Mouse (Mus musculus) midbrain, embryonic 10.5 days (tissue): ENCODE measurements around the gene Rfx4. TPM values are rescaled to one million over a fixed set of nuclear protein-coding genes. Genes with fewer than 3 reads are reported as not detected.
A peak's percentile ranks its signal among the peaks of the same experiment; 100 is the strongest.

Experiments
- DNase-seq: peaks from one replicate; pipeline ENCODE4 v3.0.0-alpha.2; 2017; ENCODE audit warnings: low spot score
- H3K27ac ChIP-seq: fragments of 300-500 bp; sonication (generic); replicated peaks from 2 replicates; pipeline ENCODE4 v1.5.1; 2016; ENCODE audit warnings: mild to moderate bottlenecking
- H3K27me3 ChIP-seq: fragments of 300-500 bp; sonication (generic); 2 replicates; pipeline ENCODE4 v1.6.1; 2016; ENCODE audit warnings: low read depth, mild to moderate bottlenecking; ENCODE audit not compliant: poor library complexity, severe bottlenecking
- H3K36me3 ChIP-seq: fragments of 300-500 bp; sonication (generic); 2 replicates; pipeline ENCODE4 v1.6.1; 2016; ENCODE audit warnings: mild to moderate bottlenecking, moderate library complexity
- H3K4me1 ChIP-seq: fragments of 300-500 bp; sonication (generic); 2 replicates; pipeline ENCODE4 v1.6.1; 2016
- H3K4me3 ChIP-seq: fragments of 300-500 bp; sonication (generic); 2 replicates; pipeline ENCODE4 v1.5.1; 2016; ENCODE audit warnings: mild to moderate bottlenecking, moderate library complexity
- H3K9me3 ChIP-seq: fragments of 300-500 bp; sonication (generic); replicated peaks from 2 replicates; pipeline ENCODE4 v1.6.1; 2016; ENCODE audit warnings: mild to moderate bottlenecking
- WGBS: fragments of 180-500 bp; shearing (Covaris S2); methylation state at CpG from one replicate; pipeline ENCODE4 v1.1.7; 2016; 5-methylcytosine and 5-hydroxymethylcytosine counted together
- polyA plus RNA-seq: library from polyadenylated mRNA; unstranded; fragments of >200 nt; fragmentation: Nextera tagmentation; extraction: Ambion mirVana; gene quantifications from 2 replicates; pipeline ENCODE4 v1.2.1, GENCODE M21; 2016

Gene Rfx4
- polyA plus RNA-seq, 1 experiment from 2014 or later: 61.8 TPM

GRCm38 (mm10) chr10:84896941-84897930, 141.4 kb downstream of the Rfx4 start:
- WGBS: 73% methylated on average over 9 of the region's 9 CpGs
- H3K36me3 ChIP-seq: peaks cover 99% of the 10 kb centered on the region
- peaks cover 30% of the 10 kb centered on the region for H3K4me1 ChIP-seq
- no peak overlapping the region for H3K27ac ChIP-seq
- H3K9me3 ChIP-seq: no peaks in the 10 kb centered on the region
- no peaks in the 10 kb centered on the region for H3K27me3 ChIP-seq
- H3K4me3 ChIP-seq: no peak overlapping the region
- DNase-seq: no peak

GRCm38 (mm10) chr10:84898144-84898979, 142.5 kb downstream of the Rfx4 start:
- Histone ChIP-seq H3K4me1 (peaks cover 41% of the 10 kb centered on the region), H3K4me3 (no peak overlapping the region), H3K36me3 (peaks cover 100% of the 10 kb centered on the region), H3K27me3 (no peaks in the 10 kb centered on the region), H3K9me3 (no peaks in the 10 kb centered on the region), H3K27ac (no peak overlapping the region)
- 78% methylated on average over 3 of the region's 3 CpGs for WGBS
- no peak for DNase-seq

- no peaks in the 10 kb centered on the region for H3K9me3 ChIP-seq
- peaks cover 100% of the 10 kb centered on the region for H3K36me3 ChIP-seq
- no peaks in the 10 kb centered on the region for H3K27me3 ChIP-seq
- no peak overlapping the region for H3K27ac ChIP-seq
- 88% methylated on average over 5 of the region's 5 CpGs for WGBS
- no peak for DNase-seq
- peaks cover 50% of the 10 kb centered on the region for H3K4me1 ChIP-seq
- H3K4me3 ChIP-seq: no peak overlapping the region
Measured at GRCm38 (mm10) chr10:84901676-84902075, 145.8 kb downstream of the Rfx4 start.

GRCm38 (mm10) chr10:84902213-84902612, 146.4 kb downstream of the Rfx4 start:
- H3K4me3 ChIP-seq: no peak overlapping the region
- peaks cover 100% of the 10 kb centered on the region for H3K36me3 ChIP-seq
- H3K27me3 ChIP-seq: no peaks in the 10 kb centered on the region
- DNase-seq: no peak
- 85% methylated on average over 2 of the region's 2 CpGs for WGBS
- H3K27ac ChIP-seq: no peak overlapping the region
- H3K4me1 ChIP-seq: peaks cover 49% of the 10 kb centered on the region
- no peaks in the 10 kb centered on the region for H3K9me3 ChIP-seq

GRCm38 (mm10) chr10:84903307-84903706, 147.4 kb downstream of the Rfx4 start:
- DNase-seq: no peak
- Histone ChIP-seq H3K9me3 (no peaks in the 10 kb centered on the region), H3K27me3 (peaks cover 10% of the 10 kb centered on the region), H3K36me3 (peaks cover 100% of the 10 kb centered on the region), H3K4me1 (peaks cover 46% of the 10 kb centered on the region), H3K27ac (peak overlapping the region; percentile 49; the same call in 1 of the 2 replicates), H3K4me3 (no peak overlapping the region)
- 59% methylated on average over 7 of the region's 7 CpGs for WGBS

GRCm38 (mm10) chr10:84903742-84904141, 147.9 kb downstream of the Rfx4 start:
- WGBS: 22% methylated on average over 5 of the region's 5 CpGs
- DNase-seq: no peak
- H3K27ac ChIP-seq: peak overlapping the region; percentile 49; the same call in 1 of the 2 replicates
- H3K9me3 ChIP-seq: no peaks in the 10 kb centered on the region
- H3K27me3 ChIP-seq: peaks cover 14% of the 10 kb centered on the region
- H3K36me3 ChIP-seq: peaks cover 100% of the 10 kb centered on the region
- no peak overlapping the region for H3K4me3 ChIP-seq
- H3K4me1 ChIP-seq: peaks cover 50% of the 10 kb centered on the region

GRCm38 (mm10) chr10:84906895-84907294, 151.0 kb downstream of the Rfx4 start:
- DNase-seq: no peak
- Histone ChIP-seq H3K4me3 (no peak overlapping the region), H3K36me3 (peaks cover 69% of the 10 kb centered on the region), H3K27me3 (peaks cover 22% of the 10 kb centered on the region), H3K27ac (no peak overlapping the region), H3K9me3 (no peaks in the 10 kb centered on the region), H3K4me1 (peaks cover 69% of the 10 kb centered on the region)
- WGBS: 89% methylated on average over 9 of the region's 9 CpGs

- H3K9me3 ChIP-seq: no peaks in the 10 kb centered on the region
- H3K4me1 ChIP-seq: peaks cover 68% of the 10 kb centered on the region
- peaks cover 22% of the 10 kb centered on the region for H3K27me3 ChIP-seq
- no peak for DNase-seq
- no peak overlapping the region for H3K4me3 ChIP-seq
- WGBS: 95% methylated on average over 3 of the region's 3 CpGs
- H3K27ac ChIP-seq: no peak overlapping the region
- H3K36me3 ChIP-seq: peaks cover 58% of the 10 kb centered on the region
Measured at GRCm38 (mm10) chr10:84908006-84908405, 152.1 kb downstream of the Rfx4 start.

GRCm38 (mm10) chr10:84908471-84908870, 152.6 kb downstream of the Rfx4 start:
- no peaks in the 10 kb centered on the region for H3K9me3 ChIP-seq
- peaks cover 53% of the 10 kb centered on the region for H3K36me3 ChIP-seq
- no peak overlapping the region for H3K27ac ChIP-seq
- peaks cover 68% of the 10 kb centered on the region for H3K4me1 ChIP-seq
- no peak for DNase-seq
- 97% methylated on average over 3 of the region's 3 CpGs for WGBS
- H3K27me3 ChIP-seq: peaks cover 22% of the 10 kb centered on the region
- H3K4me3 ChIP-seq: no peak overlapping the region

GRCm38 (mm10) chr10:84909021-84909801, 153.3 kb downstream of the Rfx4 start:
- Histone ChIP-seq H3K9me3 (no peaks in the 10 kb centered on the region), H3K36me3 (peaks cover 46% of the 10 kb centered on the region), H3K27ac (peak overlapping the region; percentile 61), H3K27me3 (peaks cover 22% of the 10 kb centered on the region), H3K4me3 (peak overlapping the region; percentile 1; the same call in 1 of the 2 replicates), H3K4me1 (peaks cover 63% of the 10 kb centered on the region)
- WGBS: 52% methylated on average over 17 of the region's 17 CpGs
- DNase-seq: peak; percentile 47

GRCm38 (mm10) chr10:84910194-84910593, 154.3 kb downstream of the Rfx4 start:
- 17% methylated on average over 7 of the region's 7 CpGs for WGBS
- H3K4me3 ChIP-seq: no peak overlapping the region
- no peak for DNase-seq
- H3K27me3 ChIP-seq: peaks cover 25% of the 10 kb centered on the region
- H3K27ac ChIP-seq: peak overlapping the region; percentile 61
- no peaks in the 10 kb centered on the region for H3K9me3 ChIP-seq
- peaks cover 36% of the 10 kb centered on the region for H3K36me3 ChIP-seq
- peaks cover 63% of the 10 kb centered on the region for H3K4me1 ChIP-seq
